Comparison of ENCODE assay signal across 9 mouse cellular contexts in the genomic region with DNA sequence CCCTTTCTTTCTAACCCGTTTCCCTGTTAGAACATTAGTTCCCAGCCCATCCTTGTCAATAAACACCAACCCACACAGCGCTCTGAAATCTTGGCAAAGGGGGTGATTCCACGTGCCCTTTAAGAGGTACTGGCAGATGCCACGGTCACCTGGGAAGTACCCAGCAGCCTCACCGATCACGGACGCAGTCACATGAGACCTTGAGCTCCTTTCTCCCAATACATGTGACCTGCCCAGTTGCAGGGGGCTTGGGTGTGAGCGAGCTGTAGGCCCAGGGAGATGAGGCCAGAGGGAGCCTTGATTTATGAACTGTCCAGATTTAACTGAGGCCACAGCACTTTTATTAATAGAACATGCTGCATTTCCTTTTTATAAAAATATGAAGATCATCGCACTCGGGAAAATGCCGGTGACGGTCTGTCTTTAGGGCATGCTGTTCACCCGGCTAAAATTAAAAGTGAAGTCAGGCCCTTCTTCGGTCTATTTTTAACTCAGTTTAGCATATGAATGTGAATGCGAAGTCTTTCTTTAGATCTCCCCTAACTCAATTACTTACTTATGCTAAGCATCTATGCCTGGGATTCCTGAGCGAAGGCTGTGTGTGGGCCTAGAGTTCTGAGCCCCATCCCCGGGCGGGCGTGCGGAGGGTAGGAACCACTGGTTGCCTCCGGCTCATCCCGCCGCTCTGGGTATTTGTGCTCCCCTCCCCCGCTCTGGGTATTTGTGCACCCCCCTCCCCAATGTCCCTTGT. TPM values are rescaled to one million over a fixed set of nuclear protein-coding genes. Genes with fewer than 3 reads are reported as not detected.
DNase-seq lines count a peak whose midpoint lies in the region; ATAC-seq and TF ChIP-seq lines count a peak whose summit lies in the region.
"Had no signal": no experiment of that assay in that cellular context is flagged by ENCODE, and none has a peak within 500 bp of the region (broad histone marks: within the 10 kb centered on the region; RNA-seq: fewer than 3 reads in every experiment).

No protein-coding gene starts in this region.

- TF ChIP-seq POLR2A in heart, adult 2 months (IDR thresholded peaks at IDR 0.05; ENCODE audit: insufficient read depth, low read depth, low read length), result 0 out of 2 replicates have a peak, but pooled peaks have one; percentile 43

- H3K9me3 ChIP-seq in kidney, embryonic 16.5 days (ENCODE audit: low read length), result no peaks in the 10 kb centered on the region
- H3K9me3 ChIP-seq in kidney, embryonic 15.5 days (replicated peaks), result no peaks in the 10 kb centered on the region
- H3K9me3 ChIP-seq in midbrain, embryonic 12.5 days, result no peaks in the 10 kb centered on the region
- H3K9me3 ChIP-seq: G1E had no signal

- H3K36me3 ChIP-seq in kidney, embryonic 16.5 days (ENCODE audit: insufficient read depth, low read length), result no peaks in the 10 kb centered on the region
- H3K36me3 ChIP-seq in kidney, embryonic 15.5 days, result no peaks in the 10 kb centered on the region
- no peaks in the 10 kb centered on the region; the same call in 1 of the 2 replicates for H3K36me3 ChIP-seq in heart, adult 2 months (ENCODE audit: control insufficient read depth, insufficient read depth, low read length)
- no peaks in the 10 kb centered on the region for H3K36me3 ChIP-seq in midbrain, embryonic 12.5 days
- H3K36me3 ChIP-seq: G1E had no signal

- H3K27me3 ChIP-seq in kidney, embryonic 16.5 days (ENCODE audit: insufficient read depth, low read length), result no peaks in the 10 kb centered on the region
- H3K27me3 ChIP-seq in kidney, embryonic 15.5 days, result no peaks in the 10 kb centered on the region
- no peaks in the 10 kb centered on the region for H3K27me3 ChIP-seq in heart, adult 2 months (ENCODE audit: control insufficient read depth, insufficient read depth, low read length)
- H3K27me3 ChIP-seq in midbrain, embryonic 12.5 days, result no peaks in the 10 kb centered on the region

- DNase-seq in embryo, embryonic 11 days, result peak; percentile 68
- peak; percentile 59 to 80 for DNase-seq in heart, adult 2 months
- no peak for DNase-seq in layer of hippocampus, adult 8-10 months (ENCODE audit: low spot score in 2 of 2)
- DNase-seq in T-cell, adult 2 months (ENCODE audit: low spot score), result no peak

- peak; percentile 94 for TF ChIP-seq EP300 in heart, adult 2 months (IDR thresholded peaks at IDR 0.05; ENCODE audit: insufficient read depth, low read depth, low read length)

- ATAC-seq in kidney, embryonic 16.5 days (ENCODE audit: low FRiP score, low TSS enrichment), result peak; percentile 54; the same call in 1 of the 2 replicates
- no peak for ATAC-seq in kidney, embryonic 15.5 days (replicated peaks; ENCODE audit: low FRiP score)
- ATAC-seq in midbrain, embryonic 12.5 days (ENCODE audit: low FRiP score, low read depth), result peak; percentile 65
- ATAC-seq in activated CD4-positive, CD25-positive, alpha-beta regulatory T cell, adult 4 months, result no peak

- no peak overlapping the region for H3K27ac ChIP-seq in kidney, embryonic 16.5 days (ENCODE audit: low read length)
- H3K27ac ChIP-seq in kidney, embryonic 15.5 days, result no peak overlapping the region
- H3K27ac ChIP-seq in heart, adult 2 months, result peak overlapping the region; percentile 78
- no peak overlapping the region for H3K27ac ChIP-seq in midbrain, embryonic 12.5 days (replicated peaks)

- no peaks in the 10 kb centered on the region for H3K79me2 ChIP-seq in heart, adult 2 months (replicated peaks; ENCODE audit: control insufficient read depth, insufficient read depth, low read length)

- H3K4me3 ChIP-seq in kidney, embryonic 16.5 days (ENCODE audit: low read length), result no peak overlapping the region
- no peak overlapping the region for H3K4me3 ChIP-seq in kidney, embryonic 15.5 days (replicated peaks)
- H3K4me3 ChIP-seq in heart, adult 2 months, result peak overlapping the region; percentile 3; the same call in 1 of the 2 replicates
- H3K4me3 ChIP-seq in midbrain, embryonic 12.5 days, result no peak overlapping the region

- intact Hi-C loops in heart, adult 2 months (cut with DNase I), result loop anchor here (2.0 kb wide), 1 partner anchor 21 kb away; the partner anchor contains the start of gene Rbm20

- H3K4me2 ChIP-seq in kidney, embryonic 16.5 days (replicated peaks; ENCODE audit: low read depth, low read length), result no peak overlapping the region
- no peak overlapping the region for H3K4me2 ChIP-seq in kidney, embryonic 15.5 days
- peak overlapping the region; percentile 21 for H3K4me2 ChIP-seq in midbrain, embryonic 12.5 days (replicated peaks)

- no peak overlapping the region for H3K9ac ChIP-seq in kidney, embryonic 16.5 days (replicated peaks; ENCODE audit: low read length)
- no peak overlapping the region for H3K9ac ChIP-seq in kidney, embryonic 15.5 days
- peak overlapping the region; percentile 73 for H3K9ac ChIP-seq in heart, adult 2 months (ENCODE audit: low read depth, low read length)
- no peak overlapping the region for H3K9ac ChIP-seq in midbrain, embryonic 12.5 days (replicated peaks)

- no peak for TF ChIP-seq CTCF in heart, adult 2 months (IDR thresholded peaks at IDR 0.05)

- 54% methylated on average over 24 of the region's 24 CpGs for WGBS in kidney, embryonic 16.5 days
- 53% methylated on average over 24 of the region's 24 CpGs for WGBS in kidney, embryonic 15.5 days
- 50% methylated on average over 24 of the region's 24 CpGs for WGBS in heart, adult 2 months
- 30% methylated on average over 24 of the region's 24 CpGs for WGBS in midbrain, embryonic 12.5 days

- peaks cover 14% of the 10 kb centered on the region for H3K4me1 ChIP-seq in kidney, embryonic 16.5 days (ENCODE audit: insufficient read depth, low read length)
- peaks cover 18% of the 10 kb centered on the region for H3K4me1 ChIP-seq in kidney, embryonic 15.5 days
- peaks cover 6% of the 10 kb centered on the region; the same call in 1 of the 2 replicates for H3K4me1 ChIP-seq in heart, adult 2 months (ENCODE audit: control insufficient read depth, insufficient read depth, low read length)
- H3K4me1 ChIP-seq in midbrain, embryonic 12.5 days, result peaks cover 34% of the 10 kb centered on the region

RNA-seq across cellular contexts. Expression of gene Rbm20, which starts 20.4 kb away (rescaled TPM):
- polyA plus RNA-seq in kidney, embryonic 16.5 days (2015; fragmentation: Nextera tagmentation; extraction: Ambion mirVana), result 2.5 and 3.1 TPM in 2 replicates
- 2.9 and 3.0 TPM in 2 replicates for polyA plus RNA-seq in kidney, embryonic 15.5 days (2015; fragmentation: Nextera tagmentation; extraction: Ambion mirVana)
- total RNA-seq in heart, adult 2 months (2021), result 100 to 1,000 TPM; 194 to 231 TPM
- 143 and 161 TPM in 2 replicates for polyA plus RNA-seq in heart, adult 2 months (2012; rRNA removed)
- polyA plus RNA-seq in midbrain, embryonic 12.5 days (2016; fragmentation: Nextera tagmentation; extraction: Ambion mirVana), result 1.3 and 1.9 TPM in 2 replicates
- total RNA-seq in layer of hippocampus, adult 8-10 months (2022), result 1 to 10 TPM; 1.8 to 4.0 (median 3.2) TPM
- polyA plus RNA-seq in activated CD4-positive, CD25-positive, alpha-beta regulatory T cell, adult 4 months (2017; shearing (Covaris generic)), result under 1 TPM; 0.24 to 0.41 TPM

Comparison
In these comparisons a context has a peak if more than half of its experiments do, and no peak if none do; other contexts are left out.
1. ATAC-seq: peak in kidney, embryonic 16.5 days (single experiment) and midbrain, embryonic 12.5 days (single experiment); none in kidney, embryonic 15.5 days (single experiment) and activated CD4-positive, CD25-positive, alpha-beta regulatory T cell, adult 4 months (single experiment).
2. DNase-seq: peak in embryo, embryonic 11 days (single experiment) and heart, adult 2 months (2 of 2); none in layer of hippocampus, adult 8-10 months (0 of 2) and T-cell, adult 2 months (single experiment).
3. RNA of gene Rbm20, which starts 20.4 kb away (polyA plus RNA-seq): 143 to 161 TPM in heart, adult 2 months; 2.9 to 3.0 TPM in kidney, embryonic 15.5 days, 2.5 to 3.1 TPM in kidney, embryonic 16.5 days, 1.3 to 1.9 TPM in midbrain, embryonic 12.5 days and 0.24 to 0.41 TPM in activated CD4-positive, CD25-positive, alpha-beta regulatory T cell, adult 4 months; every median in the first group is over 10 times any median in the second.